Mouse (Mus musculus): ENCODE measurements around the gene Adcy2. TPM values are rescaled to one million over a fixed set of nuclear protein-coding genes. Genes with fewer than 3 reads are reported as not detected.
A peak's percentile ranks its signal among the peaks of the same experiment; 100 is the strongest.

Gene Adcy2
- polyA plus RNA-seq, 1 experiment from 2014 or later, result 5.9 TPM

GRCm38 (mm10) chr13:68959406-68959805 lies 39.9 kb downstream of the Adcy2 start:
- Histone ChIP-seq H3K9me3 (no peaks in the 10 kb centered on the region), H3K27ac (no peak overlapping the region), H3K9ac (no peak overlapping the region), H3K4me1 (no peaks in the 10 kb centered on the region), H3K36me3 (no peaks in the 10 kb centered on the region), H3K27me3 (no peaks in the 10 kb centered on the region), H3K4me3 (no peak overlapping the region), H3K4me2 (replicated peaks) (no peak overlapping the region)
- WGBS, result 91% methylated on average over 4 of the region's 4 CpGs
- ATAC-seq (ENCODE audit: low FRiP score, low read depth), result no peak

GRCm38 (mm10) chr13:68942735-68943134 lies 56.6 kb downstream of the Adcy2 start:
- H3K9me3 ChIP-seq, result no peaks in the 10 kb centered on the region
- no peak overlapping the region for H3K4me3 ChIP-seq
- no peaks in the 10 kb centered on the region for H3K4me1 ChIP-seq
- H3K9ac ChIP-seq, result no peak overlapping the region
- no peak overlapping the region for H3K4me2 ChIP-seq (replicated peaks)
- no peak overlapping the region for H3K27ac ChIP-seq
- ATAC-seq (ENCODE audit: low FRiP score, low read depth), result no peak
- no peaks in the 10 kb centered on the region for H3K36me3 ChIP-seq
- 68% methylated on average over 2 of the region's 2 CpGs for WGBS
- no peaks in the 10 kb centered on the region for H3K27me3 ChIP-seq

DNA sequence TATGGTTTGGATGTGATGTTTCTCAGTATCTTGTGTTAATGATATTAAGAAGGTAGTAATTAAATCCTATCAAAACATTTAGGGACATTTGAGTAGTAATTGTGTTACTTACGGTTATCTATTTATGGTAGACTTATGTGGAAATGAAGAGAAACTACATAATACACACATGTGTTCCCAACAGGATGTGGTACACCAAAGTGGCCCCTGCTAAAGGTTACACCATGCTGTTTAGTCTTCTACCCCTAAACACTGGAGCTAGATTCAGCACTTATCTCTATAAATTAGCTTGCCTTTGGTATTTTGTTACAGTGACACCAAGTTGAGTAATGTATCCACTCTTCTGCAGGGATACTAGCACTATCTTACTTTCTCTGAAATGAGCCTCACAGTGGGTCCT lies 57.9 kb downstream of the Adcy2 start:
- Histone ChIP-seq H3K9ac (no peak overlapping the region), H3K4me1 (no peaks in the 10 kb centered on the region), H3K4me2 (replicated peaks) (no peak overlapping the region), H3K9me3 (no peaks in the 10 kb centered on the region), H3K27ac (no peak overlapping the region), H3K4me3 (no peak overlapping the region), H3K27me3 (no peaks in the 10 kb centered on the region), H3K36me3 (no peaks in the 10 kb centered on the region)
- ATAC-seq (ENCODE audit: low FRiP score, low read depth), result no peak
- 89% methylated on average over 1 of the region's 1 CpGs for WGBS

DNA sequence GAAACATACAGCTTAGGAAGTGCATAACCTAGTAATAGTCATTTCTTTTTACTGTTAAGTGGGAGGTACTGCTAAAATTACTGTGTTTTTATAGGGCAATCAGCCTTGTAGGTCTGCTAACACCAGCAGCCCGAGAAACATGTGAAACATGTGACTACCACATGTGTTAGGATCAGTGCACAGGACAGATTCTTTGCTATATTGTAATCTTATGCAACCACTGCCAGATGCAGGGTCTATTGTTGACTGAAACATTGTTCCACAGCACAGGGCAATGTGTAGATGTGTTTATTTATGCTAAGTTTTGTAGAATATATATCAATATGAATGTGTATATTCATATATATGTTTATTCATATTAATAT lies 67.1 kb downstream of the Adcy2 start:
- Histone ChIP-seq H3K4me3 (no peak overlapping the region), H3K36me3 (no peaks in the 10 kb centered on the region), H3K9ac (no peak overlapping the region), H3K4me2 (replicated peaks) (no peak overlapping the region), H3K27ac (no peak overlapping the region; the same call in 1 of the 2 replicates), H3K4me1 (peaks cover 23% of the 10 kb centered on the region), H3K9me3 (no peaks in the 10 kb centered on the region), H3K27me3 (no peaks in the 10 kb centered on the region)
- peak; percentile 79 for ATAC-seq (ENCODE audit: low FRiP score, low read depth)
- 13% methylated on average over 1 of the region's 1 CpGs for WGBS

DNA sequence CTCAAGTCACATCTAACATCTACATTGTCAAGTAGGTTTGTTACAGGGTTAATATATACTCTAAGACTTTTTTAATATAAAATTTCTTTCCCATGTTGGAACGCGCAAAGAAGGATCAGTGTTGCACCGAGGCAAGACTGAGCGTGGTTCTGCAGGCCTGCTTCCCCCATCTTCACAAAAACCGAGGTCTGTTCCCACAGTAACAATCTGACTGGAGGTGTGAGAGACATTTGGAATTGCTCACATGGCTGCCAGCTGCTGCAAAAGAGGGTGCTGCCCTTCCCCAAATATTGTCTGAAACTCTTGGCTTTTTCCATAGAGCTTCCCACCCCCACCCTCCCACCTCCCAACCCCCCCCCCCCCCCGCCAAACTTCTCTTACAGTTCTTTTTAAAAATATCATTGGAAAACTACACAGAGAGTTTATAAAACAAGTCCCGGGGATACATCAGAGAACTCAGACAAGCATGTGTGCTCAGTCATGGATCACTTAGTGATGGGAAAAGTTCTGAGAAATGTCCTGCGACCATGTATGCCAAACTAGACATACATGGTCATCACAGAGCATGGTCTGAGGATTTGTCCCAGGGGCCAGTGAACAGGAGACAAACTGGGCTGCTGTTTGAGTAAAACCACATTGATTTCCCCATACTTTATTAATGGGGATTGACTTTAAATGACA lies 67.6 kb downstream of the Adcy2 start:
- Histone ChIP-seq H3K27ac (peak overlapping the region; percentile 61; the same call in 1 of the 2 replicates), H3K4me3 (no peak overlapping the region), H3K4me2 (replicated peaks) (no peak overlapping the region), H3K9me3 (no peaks in the 10 kb centered on the region), H3K9ac (no peak overlapping the region), H3K27me3 (no peaks in the 10 kb centered on the region), H3K36me3 (no peaks in the 10 kb centered on the region), H3K4me1 (peaks cover 23% of the 10 kb centered on the region)
- ATAC-seq (ENCODE audit: low FRiP score, low read depth), result peak; percentile 57; the same call in 1 of the 2 replicates
- WGBS, result 41% methylated on average over 8 of the region's 8 CpGs

DNA sequence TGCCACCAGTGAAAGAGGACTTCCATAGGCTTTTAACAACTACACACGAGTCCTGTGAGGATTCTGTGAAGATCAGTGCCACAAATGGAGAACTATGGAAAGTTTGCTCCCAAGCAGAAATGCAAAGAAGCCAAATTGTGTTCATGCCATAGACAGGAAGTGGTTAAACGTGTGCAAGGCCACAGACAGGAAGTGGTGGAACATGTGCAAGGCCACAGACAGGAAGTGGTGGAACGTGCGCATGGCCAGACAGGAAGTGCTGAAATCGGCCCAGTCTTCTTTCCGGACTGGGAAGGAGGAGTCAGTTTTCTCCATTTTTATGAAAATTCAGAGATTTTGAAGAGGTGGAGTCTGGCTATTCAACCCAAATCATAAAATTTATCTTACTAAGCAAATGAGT lies 70.9 kb downstream of the Adcy2 start:
- Histone ChIP-seq H3K36me3 (no peaks in the 10 kb centered on the region), H3K4me1 (peaks cover 23% of the 10 kb centered on the region), H3K4me3 (no peak overlapping the region), H3K27me3 (no peaks in the 10 kb centered on the region), H3K9ac (no peak overlapping the region), H3K9me3 (0 out of 2 replicates have a peak, but pooled peaks cover 8% of the 10 kb centered on the region), H3K4me2 (replicated peaks) (no peak overlapping the region), H3K27ac (no peak overlapping the region)
- no peak for ATAC-seq (ENCODE audit: low FRiP score, low read depth)
- WGBS, result 68% methylated on average over 6 of the region's 6 CpGs

GRCm38 (mm10) chr13:68913666-68914288 lies 85.6 kb downstream of the Adcy2 start:
- 79% methylated on average over 11 of the region's 11 CpGs for WGBS
- Histone ChIP-seq H3K4me1 (no peaks in the 10 kb centered on the region), H3K27ac (no peak overlapping the region), H3K9me3 (no peaks in the 10 kb centered on the region), H3K4me2 (replicated peaks) (no peak overlapping the region), H3K4me3 (no peak overlapping the region), H3K36me3 (no peaks in the 10 kb centered on the region), H3K9ac (no peak overlapping the region), H3K27me3 (no peaks in the 10 kb centered on the region)
- ATAC-seq (ENCODE audit: low FRiP score, low read depth), result no peak

DNA sequence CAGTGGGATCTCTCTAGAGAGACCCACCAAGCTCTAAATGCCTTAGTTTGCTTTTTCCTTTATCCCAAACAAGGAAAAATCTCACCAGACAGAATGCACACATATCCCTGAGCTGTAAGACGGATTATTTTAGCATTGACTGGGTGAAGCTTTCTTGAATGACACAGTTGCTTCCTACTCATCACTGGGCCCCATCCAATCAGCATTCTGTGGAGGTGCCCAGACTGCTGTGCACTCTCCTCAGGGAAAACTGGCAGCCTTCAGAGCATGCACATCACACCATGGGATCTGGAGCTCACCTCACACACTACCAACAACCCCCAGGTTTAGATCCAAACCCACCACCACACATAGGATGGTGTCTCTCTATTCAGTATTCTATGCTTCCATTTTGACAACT lies 92.7 kb downstream of the Adcy2 start:
- H3K27me3 ChIP-seq, result no peaks in the 10 kb centered on the region
- H3K27ac ChIP-seq, result no peak overlapping the region
- 67% methylated on average over 1 of the region's 1 CpGs for WGBS
- H3K4me1 ChIP-seq, result no peaks in the 10 kb centered on the region
- H3K9ac ChIP-seq, result no peak overlapping the region
- no peak overlapping the region for H3K4me2 ChIP-seq (replicated peaks)
- no peaks in the 10 kb centered on the region for H3K36me3 ChIP-seq
- no peak for ATAC-seq (ENCODE audit: low FRiP score, low read depth)
- no peak overlapping the region for H3K4me3 ChIP-seq
- no peaks in the 10 kb centered on the region for H3K9me3 ChIP-seq

DNA sequence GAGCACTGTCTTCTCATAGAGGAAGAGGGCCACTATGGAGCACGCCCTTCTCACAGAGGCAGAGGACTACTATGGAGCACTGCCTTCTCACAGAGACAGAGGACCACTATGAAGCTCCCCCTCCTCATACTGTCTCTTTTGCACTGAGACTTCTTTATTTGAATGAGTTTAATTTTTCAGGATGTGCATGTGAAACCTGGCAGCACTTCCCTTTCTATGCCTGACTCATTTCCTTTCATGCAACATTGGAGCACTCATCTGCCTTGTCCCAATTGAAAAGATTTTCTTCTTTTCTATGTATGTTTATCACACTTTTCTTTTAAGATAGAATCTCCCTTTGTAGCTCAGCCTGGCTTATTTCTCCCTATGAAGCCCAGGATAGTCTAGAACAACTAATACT lies 96.6 kb downstream of the Adcy2 start:
- WGBS, result 86% methylated on average over 1 of the region's 1 CpGs
- Histone ChIP-seq H3K27ac (no peak overlapping the region), H3K4me1 (no peaks in the 10 kb centered on the region), H3K36me3 (no peaks in the 10 kb centered on the region), H3K9me3 (no peaks in the 10 kb centered on the region), H3K4me2 (replicated peaks) (no peak overlapping the region), H3K27me3 (no peaks in the 10 kb centered on the region), H3K4me3 (no peak overlapping the region), H3K9ac (no peak overlapping the region)
- ATAC-seq (ENCODE audit: low FRiP score, low read depth), result no peak

DNA sequence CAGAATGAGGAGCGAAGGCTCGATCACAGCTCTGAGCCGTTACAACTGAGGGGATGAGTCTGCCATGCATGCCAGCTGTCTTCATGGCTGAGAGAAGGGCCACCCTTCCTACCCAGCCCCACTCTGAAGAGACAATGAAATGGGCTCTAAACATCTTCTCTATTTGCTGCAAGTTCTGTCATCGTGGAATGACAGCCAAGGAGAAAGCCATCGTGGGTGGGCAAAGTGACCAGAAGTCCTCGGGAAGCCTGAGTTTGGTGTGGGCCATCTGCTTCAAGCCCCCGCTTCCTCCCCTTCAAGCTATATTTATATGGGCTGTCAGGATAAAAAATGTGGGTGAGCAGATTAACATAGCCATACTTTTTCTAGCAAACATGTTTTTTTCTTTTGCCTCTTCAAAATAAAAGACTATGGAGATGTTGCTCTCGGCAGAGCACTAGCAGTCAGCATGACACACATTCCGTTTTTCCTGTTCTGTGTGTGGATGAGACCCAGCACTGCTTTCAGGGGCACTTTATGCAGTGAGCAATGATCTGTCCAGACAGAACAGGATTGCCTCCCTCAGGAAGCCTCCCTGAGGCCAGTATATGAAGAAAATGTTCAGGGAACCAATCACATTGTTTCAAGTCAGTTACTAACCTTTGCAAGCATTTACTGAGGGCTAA lies 109.3 kb downstream of the Adcy2 start:
- H3K27me3 ChIP-seq, result no peaks in the 10 kb centered on the region
- no peaks in the 10 kb centered on the region for H3K9me3 ChIP-seq
- no peak overlapping the region for H3K4me3 ChIP-seq
- no peak overlapping the region for H3K27ac ChIP-seq
- no peak overlapping the region for H3K9ac ChIP-seq
- no peaks in the 10 kb centered on the region for H3K4me1 ChIP-seq
- no peak overlapping the region for H3K4me2 ChIP-seq (replicated peaks)
- no peak for ATAC-seq (ENCODE audit: low FRiP score, low read depth)
- H3K36me3 ChIP-seq, result no peaks in the 10 kb centered on the region
- WGBS, result 82% methylated on average over 9 of the region's 9 CpGs

DNA sequence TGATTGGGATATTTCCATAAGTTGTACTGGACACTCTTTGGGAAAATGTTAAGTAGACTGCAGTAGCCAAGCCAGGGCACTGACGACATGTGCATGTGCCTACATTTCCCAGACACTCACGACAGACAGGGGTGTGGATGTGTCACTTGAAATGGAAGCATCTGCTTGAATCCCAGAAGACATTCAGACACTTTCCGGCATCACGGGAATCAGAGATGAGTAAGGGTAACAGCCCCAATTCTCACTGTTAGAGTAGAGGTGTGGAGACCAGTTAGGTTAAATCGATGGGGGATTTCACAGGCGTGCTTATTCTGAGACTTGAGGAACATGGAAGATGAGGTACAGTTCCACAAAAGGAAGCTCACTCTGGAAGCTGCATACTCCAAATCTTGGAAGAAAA lies 130.6 kb downstream of the Adcy2 start:
- ATAC-seq (ENCODE audit: low FRiP score, low read depth), result no peak
- no peak overlapping the region for H3K4me2 ChIP-seq (replicated peaks)
- no peaks in the 10 kb centered on the region for H3K9me3 ChIP-seq
- no peak overlapping the region for H3K27ac ChIP-seq
- no peaks in the 10 kb centered on the region for H3K36me3 ChIP-seq
- no peaks in the 10 kb centered on the region for H3K27me3 ChIP-seq
- no peak overlapping the region for H3K4me3 ChIP-seq
- H3K9ac ChIP-seq, result no peak overlapping the region
- no peaks in the 10 kb centered on the region for H3K4me1 ChIP-seq
- 92% methylated on average over 6 of the region's 6 CpGs for WGBS

DNA sequence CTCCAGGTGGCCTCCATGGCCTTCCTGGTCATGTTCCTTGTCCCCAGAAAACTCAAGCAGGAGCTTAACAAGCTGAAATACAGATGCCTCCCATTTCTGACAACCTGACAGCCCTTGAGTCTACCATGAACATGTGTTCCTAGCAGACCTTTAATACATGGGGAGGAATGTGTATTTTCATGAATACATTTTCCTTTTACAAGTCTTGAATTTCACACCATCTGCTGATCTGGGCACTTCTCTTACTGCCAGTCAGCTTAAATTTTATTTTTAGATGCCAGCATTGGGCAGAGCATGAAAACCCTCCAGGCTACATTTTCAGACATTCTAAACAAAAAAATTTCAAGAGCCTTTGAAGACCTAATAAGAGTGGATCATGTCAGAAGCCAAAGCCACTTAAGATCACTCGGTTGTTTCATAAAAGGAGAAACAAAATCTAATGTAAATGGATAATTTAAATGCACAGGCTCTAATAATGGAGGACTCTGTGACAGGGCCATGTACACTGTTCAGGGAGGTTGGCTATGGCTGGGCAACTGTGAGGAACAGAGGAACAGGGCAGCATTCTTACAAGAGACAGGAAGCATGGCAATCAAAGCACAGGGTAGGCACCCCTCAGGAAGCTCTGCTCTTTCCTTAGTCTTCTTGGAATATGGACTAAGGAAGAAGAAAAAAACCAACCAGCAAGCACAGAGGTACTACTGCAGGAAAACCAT lies 131.2 kb downstream of the Adcy2 start:
- Histone ChIP-seq H3K27me3 (no peaks in the 10 kb centered on the region), H3K4me1 (no peaks in the 10 kb centered on the region), H3K27ac (no peak overlapping the region), H3K36me3 (no peaks in the 10 kb centered on the region), H3K9ac (no peak overlapping the region), H3K9me3 (no peaks in the 10 kb centered on the region), H3K4me2 (replicated peaks) (no peak overlapping the region), H3K4me3 (no peak overlapping the region)
- 79% methylated on average over 1 of the region's 1 CpGs for whole genome bisulfite sequencing
- ATAC-seq (ENCODE audit: low FRiP score, low read depth), result no peak
